Mouse (Mus musculus) cerebellum, adult 2 months (tissue): ENCODE data around the gene Cend1. TPM values are rescaled to one million over a fixed set of nuclear protein-coding genes. Genes with fewer than 3 reads are reported as not detected.
A peak's percentile ranks its signal among the peaks of the same experiment; 100 is the strongest.

Experiments used
- DNase-seq, 2 experiments: peaks; one replicate each; pipeline ENCODE4 v3.0.0; 2021
- H3K27ac ChIP-seq: fragments of 200-500 bp; 2 replicates; pipeline ENCODE4 v1.5.1; 2012; ENCODE audit warnings: low read length, control low read depth, inconsistent platforms; ENCODE audit not compliant: insufficient read depth
- H3K27me3 ChIP-seq: fragments of 200-500 bp; 2 replicates; pipeline ENCODE4 v1.6.1; 2012; ENCODE audit warnings: inconsistent platforms, mild to moderate bottlenecking, low read length, moderate library complexity; ENCODE audit not compliant: control insufficient read depth, insufficient read depth
- H3K4me1 ChIP-seq: fragments of 200-500 bp; 2 replicates; pipeline ENCODE4 v1.6.1; 2011; ENCODE audit warnings: low read length; ENCODE audit not compliant: control insufficient read depth, insufficient read depth
- H3K4me3 ChIP-seq: fragments of 200-500 bp; replicated peaks from 2 replicates; pipeline ENCODE3; 2011; ENCODE audit warnings: mild to moderate bottlenecking, low read depth, low read length, control low read depth; ENCODE audit not compliant: insufficient read depth
- CTCF ChIP-seq: fragments of 200-500 bp; IDR thresholded peaks from 2 replicates; pipeline ENCODE4 v1.5.1; 2011; ENCODE audit warnings: low read depth, mild to moderate bottlenecking, control low read depth, low read length, moderate library complexity, borderline replicate concordance; ENCODE audit not compliant: insufficient read depth
- POLR2A ChIP-seq: fragments of 200-500 bp; IDR thresholded peaks from 2 replicates; pipeline ENCODE4 v1.6.1; 2011; ENCODE audit warnings: low read length, control low read depth, borderline replicate concordance; ENCODE audit not compliant: insufficient read depth
- WGBS: fragments of 180-500 bp; shearing (Covaris S2); methylation state at CpG from one replicate; pipeline ENCODE4 v1.1.7; 2018; 5-methylcytosine and 5-hydroxymethylcytosine counted together
- polyA plus RNA-seq: library from polyadenylated mRNA; depleted of rRNA; stranded (reverse); fragments of >200 nt; gene quantifications from 2 replicates; pipeline ENCODE4 v1.2.3, GENCODE M21; 2012

Gene Cend1
- polyA plus RNA-seq, 1 experiment, result 402 TPM

DNA sequence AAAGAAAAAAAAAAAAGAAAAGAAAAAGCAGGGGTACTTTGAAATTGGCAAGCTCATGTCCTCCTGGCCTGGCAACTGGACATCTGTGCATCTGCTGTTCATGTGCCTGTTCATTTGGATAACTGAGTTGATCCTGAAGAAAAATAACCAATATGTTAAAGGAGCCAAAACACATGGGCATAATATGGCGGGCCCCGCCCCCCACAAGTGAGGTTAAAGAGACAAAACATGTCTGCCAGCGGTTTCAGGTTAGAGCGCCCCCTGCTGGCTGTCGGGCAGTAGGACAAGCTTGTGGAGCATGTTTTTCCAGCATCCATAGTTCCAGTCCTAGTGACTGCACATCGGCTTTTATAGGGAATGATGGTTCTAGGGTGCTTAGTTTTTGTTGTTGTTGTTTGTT is 34.5 kb downstream of the Cend1 start:
- peak; percentile 48 to 58 for DNase-seq
- no peaks in the 10 kb centered on the region for H3K27me3 ChIP-seq
- no peak overlapping the region for H3K4me3 ChIP-seq
- 15% methylated on average over 6 of the region's 6 CpGs for WGBS
- TF ChIP-seq CTCF (peak; percentile 67), POLR2A (no peak)
- H3K27ac ChIP-seq, result no peak overlapping the region
- peaks cover 6% of the 10 kb centered on the region for H3K4me1 ChIP-seq

DNA sequence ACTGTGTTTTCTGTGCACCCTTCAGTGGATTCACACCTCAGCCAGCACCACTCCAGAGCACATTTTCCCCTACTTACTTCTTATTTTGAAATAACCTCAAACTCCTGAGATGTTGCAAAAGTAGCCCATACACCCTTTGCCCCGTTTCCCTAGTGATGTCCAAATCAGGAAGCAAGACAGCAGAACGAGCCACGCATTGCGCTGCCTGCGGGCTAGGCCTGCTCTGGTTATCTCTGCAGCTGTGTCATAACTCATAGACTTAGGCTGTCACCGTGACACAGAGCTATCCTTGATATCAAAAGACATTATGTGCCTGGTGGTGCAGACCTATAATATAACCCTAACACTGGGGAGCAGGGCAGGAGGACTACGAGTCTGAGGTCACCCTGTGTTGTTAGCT is 35.1 kb downstream of the Cend1 start:
- no peak overlapping the region for H3K4me3 ChIP-seq
- H3K27me3 ChIP-seq, result no peaks in the 10 kb centered on the region
- peaks cover 6% of the 10 kb centered on the region for H3K4me1 ChIP-seq
- no peak for TF ChIP-seq POLR2A
- DNase-seq, result no peak
- H3K27ac ChIP-seq, result no peak overlapping the region
- 74% methylated on average over 7 of the region's 7 CpGs for WGBS

DNA sequence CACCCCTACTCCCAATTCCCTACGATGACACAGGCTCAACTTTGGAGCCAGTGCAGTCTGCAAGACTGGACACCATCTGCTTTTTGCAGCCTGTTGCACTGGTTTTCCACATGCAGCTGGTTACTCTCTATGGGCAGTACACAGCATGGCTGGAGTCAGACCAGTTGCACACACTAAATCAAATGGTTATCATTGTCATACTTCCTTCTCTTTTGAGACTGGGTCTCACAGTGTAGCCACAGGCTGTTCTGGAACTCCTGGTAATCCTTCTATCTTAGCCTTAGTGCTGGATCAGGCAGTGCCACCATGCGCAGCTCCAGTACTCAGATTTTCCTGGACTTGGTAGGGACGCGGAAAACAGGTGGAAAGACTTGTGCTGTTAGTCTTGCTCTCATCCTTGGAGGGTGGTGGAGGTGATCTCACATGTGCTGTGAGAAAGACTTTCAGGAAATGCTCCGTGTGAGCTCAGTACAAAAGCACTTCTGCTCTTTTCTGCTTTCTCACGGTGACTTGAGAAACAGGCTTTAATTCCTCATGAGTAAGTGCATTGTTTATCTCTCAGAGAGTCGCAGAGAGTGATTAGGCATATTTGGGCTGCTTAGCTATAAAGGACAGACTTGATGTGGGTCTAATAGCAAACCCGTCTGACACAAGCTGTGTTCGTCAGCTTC is 36.6 kb downstream of the Cend1 start:
- TF ChIP-seq CTCF (no peak), POLR2A (no peak)
- peak overlapping the region; percentile 66 for H3K4me3 ChIP-seq
- peaks cover 6% of the 10 kb centered on the region for H3K4me1 ChIP-seq
- no peaks in the 10 kb centered on the region for H3K27me3 ChIP-seq
- 19% methylated on average over 9 of the region's 9 CpGs for WGBS
- peak overlapping the region; percentile 58; the same call in 1 of the 2 replicates for H3K27ac ChIP-seq
- DNase-seq, result no peak

DNA sequence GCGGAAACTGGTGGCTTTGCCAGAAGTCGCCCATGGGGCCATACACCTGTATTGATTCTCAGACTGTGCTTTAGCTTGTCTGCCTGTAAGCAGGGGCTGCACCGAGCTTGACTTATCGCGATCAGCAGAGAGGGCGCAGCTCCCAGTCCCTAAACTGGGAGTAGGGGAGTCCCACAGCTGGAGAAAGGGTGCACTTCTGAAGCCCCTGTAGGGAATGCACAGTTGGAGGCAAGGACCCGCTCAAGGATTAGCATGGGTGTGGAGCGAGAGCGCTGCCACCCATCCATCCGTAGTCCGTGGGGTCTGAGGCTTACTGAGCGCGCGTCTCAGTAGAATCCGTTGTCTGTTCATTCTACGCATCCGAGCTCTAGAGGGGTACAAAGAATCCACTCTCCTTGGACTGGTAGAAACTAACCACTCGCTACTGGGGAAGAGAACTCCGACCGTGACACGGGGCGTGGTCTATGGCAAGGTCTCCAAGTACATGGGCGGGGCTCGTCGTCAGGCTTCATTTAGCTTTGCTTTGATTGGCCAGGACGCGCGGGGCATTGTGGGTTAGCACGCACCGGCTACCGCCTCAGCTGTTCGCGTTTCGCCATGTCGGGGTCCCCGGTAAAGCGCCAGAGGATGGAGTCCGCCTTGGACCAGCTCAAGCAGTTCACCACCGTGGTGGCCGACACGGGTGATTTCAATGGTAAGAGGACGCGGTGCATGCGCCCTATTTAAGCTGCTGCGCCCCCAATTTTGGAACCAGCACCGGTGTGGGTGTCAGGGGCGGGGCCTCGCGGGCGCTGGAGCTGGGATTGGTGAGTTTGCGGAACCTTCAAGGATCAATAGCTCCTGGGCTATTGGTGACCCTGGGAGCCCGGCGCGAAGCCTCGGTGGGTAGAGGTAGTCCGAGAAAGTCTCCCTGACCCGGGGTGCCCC is 37.4 kb downstream of the Cend1 start, which contains the start of gene Taldo1:
TSS of gene Taldo1 (plus strand) at position 575 of the 927 bp plus-strand sequence.
- Histone ChIP-seq H3K4me1 (peaks cover 6% of the 10 kb centered on the region), H3K27ac (peak within 1 kb of the TSS; percentile 58; the same call in 1 of the 2 replicates), H3K4me3 (peak within 1 kb of the TSS; percentile 66), H3K27me3 (no peaks in the 10 kb centered on the region)
- TF ChIP-seq POLR2A (peak; percentile 75), CTCF (no peak)
- DNase-seq, result peak; percentile 94 to 97
- under 1% methylated on average over 57 of the region's 57 CpGs for WGBS

DNA sequence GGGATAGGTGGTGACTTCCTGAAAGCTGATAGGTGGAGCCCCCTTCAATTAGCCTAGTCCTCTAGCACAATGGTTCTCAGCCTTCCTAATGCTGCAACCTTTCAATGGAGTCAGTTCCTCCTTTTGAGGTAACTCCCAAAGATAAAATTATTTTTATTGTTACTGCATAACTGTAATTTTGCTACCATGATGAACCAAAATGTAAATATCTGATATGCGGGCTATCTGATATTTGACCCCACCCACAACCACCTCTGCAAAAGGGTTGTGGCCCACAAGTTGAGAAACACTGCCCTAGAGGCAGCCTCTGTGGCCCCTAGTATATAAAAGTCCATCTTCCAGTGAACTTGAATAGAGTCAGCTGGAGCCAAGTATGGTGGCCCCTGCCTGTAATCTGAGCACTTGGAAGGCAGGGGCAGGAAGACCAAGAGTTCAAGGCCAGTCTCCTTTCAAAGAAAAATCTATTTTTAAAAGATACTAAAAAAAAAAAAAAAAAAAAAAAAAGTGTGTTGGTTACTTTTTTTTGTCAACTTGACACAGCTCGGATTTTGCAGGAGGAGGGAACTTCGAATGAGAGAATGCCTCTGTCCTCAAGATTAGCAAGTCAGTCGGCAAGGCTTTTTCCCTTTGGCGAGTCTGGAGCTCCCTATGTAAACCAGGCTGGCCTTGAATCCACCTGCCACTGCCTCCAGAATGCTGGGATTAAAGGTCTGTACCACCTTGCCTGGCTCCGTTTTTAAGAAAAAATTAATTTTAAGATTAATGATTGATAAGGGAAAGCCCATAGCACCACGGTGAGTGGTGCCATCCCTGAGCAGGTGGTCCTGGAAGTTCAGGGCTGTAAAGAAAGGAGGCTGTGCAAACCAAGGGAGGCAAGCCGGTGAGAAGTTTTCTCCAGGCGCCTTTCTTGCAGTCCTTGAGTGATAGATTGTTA is 38.7 kb downstream of the Cend1 start:
- TF ChIP-seq CTCF (no peak), POLR2A (no peak)
- 70% methylated on average over 9 of the region's 9 CpGs for WGBS
- Histone ChIP-seq H3K4me1 (peaks cover 6% of the 10 kb centered on the region), H3K27ac (no peak overlapping the region), H3K4me3 (no peak overlapping the region), H3K27me3 (no peaks in the 10 kb centered on the region)
- no peak for DNase-seq

DNA sequence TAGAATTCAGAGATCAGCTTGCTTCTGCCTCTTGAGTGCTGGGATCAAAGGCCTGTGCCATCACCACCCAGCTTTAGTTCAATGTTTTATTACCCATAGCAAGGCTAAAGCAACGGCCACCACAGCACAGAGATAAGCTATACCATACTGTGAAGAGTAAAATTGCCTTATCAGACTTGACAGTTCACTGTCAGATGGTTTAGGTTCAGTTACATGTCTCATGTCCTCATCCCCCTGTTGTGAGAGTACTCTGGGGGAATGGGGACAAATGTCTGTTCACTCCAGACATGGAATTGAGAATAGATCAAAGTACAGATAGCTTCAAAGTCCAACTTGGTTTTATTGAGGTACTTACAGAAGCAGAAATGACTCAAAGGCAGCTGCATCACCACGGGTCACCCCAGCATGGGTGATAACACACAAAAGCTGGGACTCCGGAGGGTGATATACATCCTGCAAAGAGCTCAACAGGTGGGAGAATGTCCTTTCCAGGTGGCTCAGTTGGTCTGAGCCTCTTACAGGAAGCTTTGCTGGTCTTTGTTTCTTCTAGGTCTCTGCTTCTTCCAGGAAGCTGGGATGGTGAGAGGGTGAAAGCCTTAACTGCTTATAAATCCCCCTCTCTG is 40.7 kb downstream of the Cend1 start:
- Histone ChIP-seq H3K4me3 (no peak overlapping the region), H3K27ac (no peak overlapping the region), H3K4me1 (peaks cover 6% of the 10 kb centered on the region), H3K27me3 (no peaks in the 10 kb centered on the region)
- TF ChIP-seq CTCF, result no peak
- TF ChIP-seq POLR2A, result no peak
- WGBS, result 47% methylated on average over 3 of the region's 3 CpGs
- no peak for DNase-seq
